Mouse (Mus musculus): ENCODE measurements around the gene Frrs1.

- TF ChIP-seq CTCF (IDR thresholded peaks at IDR 0.05; ENCODE audit: insufficient read depth, low read length) (no peak), POLR2A (IDR thresholded peaks at IDR 0.05; ENCODE audit: borderline replicate concordance, extremely low read depth, low read depth, low read length) (no peak)
Observed at GRCm38 (mm10) chr3:116848099-116848498, 11.2 kb upstream of the Frrs1 start.

All from lung, adult 2 months (tissue).